Mouse (Mus musculus): Measurements from ENCODE around the gene Naa80. TPM values are rescaled to one million over a fixed set of nuclear protein-coding genes. Genes with fewer than 3 reads are reported as not detected.
A peak's percentile ranks its signal among the peaks of the same experiment; 100 is the strongest.

Naa80 gene
- polyA plus RNA-seq, 1 experiment from 2014 or later: 14.1 TPM

DNA sequence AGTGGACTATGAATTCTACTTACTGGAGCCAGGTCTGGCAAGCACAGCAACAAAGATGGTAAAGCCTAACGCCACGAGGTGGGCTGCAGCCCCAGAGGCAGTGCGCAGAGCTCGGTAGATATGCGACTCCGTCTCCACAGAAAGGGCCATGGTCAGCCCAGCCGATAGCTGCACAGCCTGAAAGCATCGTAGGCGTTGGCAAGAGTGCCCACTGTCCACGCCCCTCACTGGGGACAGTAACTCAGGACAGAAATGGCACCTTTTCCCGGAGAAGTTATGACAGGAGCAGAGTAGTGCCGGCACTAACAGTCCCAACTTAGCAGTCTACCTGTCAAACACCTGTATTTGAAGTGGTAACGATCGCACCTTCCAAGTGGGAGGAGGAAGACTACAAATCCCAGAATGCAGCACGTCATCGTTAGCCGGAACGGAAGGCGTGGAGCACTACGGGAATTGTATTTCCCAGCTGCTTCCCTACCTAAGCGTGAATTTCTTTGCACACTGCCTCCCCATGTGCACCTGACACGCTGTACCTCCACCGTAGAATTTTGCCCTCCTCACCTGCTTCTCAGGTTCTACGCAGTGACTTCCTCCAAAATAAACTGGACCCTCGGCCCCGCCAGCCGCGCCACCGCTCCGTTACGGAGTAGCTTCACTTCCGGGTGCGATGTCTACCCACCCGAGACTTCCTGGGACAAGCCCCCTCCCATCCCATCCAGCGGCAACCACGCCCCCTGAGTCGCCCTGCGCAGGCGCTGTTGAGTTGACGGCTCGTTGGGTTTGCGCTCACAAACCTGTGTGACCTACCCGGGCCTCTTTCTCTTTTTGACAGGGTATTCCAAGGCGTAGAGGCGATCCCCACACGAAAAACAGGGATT is 37.0 kb upstream of the Naa80 start, which contains the start of the genes Cyb561d2 and Nprl2:
Gene Cyb561d2 (minus strand): TSS at position 720 of the 878 bp plus-strand sequence.
Gene Nprl2 (plus strand): TSS at position 753 of the 878 bp plus-strand sequence.
- peak within 1 kb of the TSS; percentile 67 for H3K9ac ChIP-seq (ENCODE audit: low read depth, low read length)
- peaks cover 20% of the 10 kb centered on the region for H3K36me3 ChIP-seq (ENCODE audit: control insufficient read depth, insufficient read depth)
- ATAC-seq (ENCODE audit: low read depth): peak; percentile 86
- H3K27me3 ChIP-seq (ENCODE audit: control insufficient read depth, insufficient read depth, low read depth, low read length): no peaks in the 10 kb centered on the region
- peak within 1 kb of the TSS; percentile 77 for H3K4me3 ChIP-seq (ENCODE audit: low read depth, low read length)
- H3K27ac ChIP-seq (ENCODE audit: low read length): peak within 1 kb of the TSS; percentile 77
- H3K9me3 ChIP-seq (replicated peaks; ENCODE audit: control insufficient read depth, low read length): no peaks in the 10 kb centered on the region
- peaks cover 31% of the 10 kb centered on the region for H3K4me1 ChIP-seq (ENCODE audit: control insufficient read depth, low read depth, low read length)
- H3K4me2 ChIP-seq (ENCODE audit: low read depth, low read length): peak within 1 kb of the TSS; percentile 84
- under 1% methylated on average over 46 of the region's 46 CpGs for WGBS (ENCODE audit: insufficient replicate concordance)

- peak overlapping the region; percentile 84 for H3K4me2 ChIP-seq (ENCODE audit: low read depth, low read length)
- ATAC-seq (ENCODE audit: low read depth): peak; percentile 1; the same call in 1 of the 2 replicates
- H3K4me1 ChIP-seq (ENCODE audit: control insufficient read depth, low read depth, low read length): peaks cover 31% of the 10 kb centered on the region
- H3K4me3 ChIP-seq (ENCODE audit: low read depth, low read length): peak overlapping the region; percentile 77
- peak overlapping the region; percentile 67 for H3K9ac ChIP-seq (ENCODE audit: low read depth, low read length)
- peak overlapping the region; percentile 77 for H3K27ac ChIP-seq (ENCODE audit: low read length)
- H3K36me3 ChIP-seq (ENCODE audit: control insufficient read depth, insufficient read depth): peaks cover 20% of the 10 kb centered on the region
- no peaks in the 10 kb centered on the region for H3K9me3 ChIP-seq (replicated peaks; ENCODE audit: control insufficient read depth, low read length)
- no peaks in the 10 kb centered on the region for H3K27me3 ChIP-seq (ENCODE audit: control insufficient read depth, insufficient read depth, low read depth, low read length)
- WGBS (ENCODE audit: insufficient replicate concordance): 0% methylated on average over 11 of the region's 11 CpGs
Observed at GRCm38 (mm10) chr9:107542352-107542686, 36.4 kb upstream of the Naa80 start.

- ATAC-seq (ENCODE audit: low read depth): no peak
- H3K4me3 ChIP-seq (ENCODE audit: low read depth, low read length): peak overlapping the region; percentile 77
- no peaks in the 10 kb centered on the region for H3K27me3 ChIP-seq (ENCODE audit: control insufficient read depth, insufficient read depth, low read depth, low read length)
- H3K27ac ChIP-seq (ENCODE audit: low read length): no peak overlapping the region; the same call in 1 of the 2 replicates
- no peaks in the 10 kb centered on the region for H3K9me3 ChIP-seq (replicated peaks; ENCODE audit: control insufficient read depth, low read length)
- 40% methylated on average over 8 of the region's 8 CpGs for WGBS (ENCODE audit: insufficient replicate concordance)
- peaks cover 32% of the 10 kb centered on the region for H3K4me1 ChIP-seq (ENCODE audit: control insufficient read depth, low read depth, low read length)
- H3K9ac ChIP-seq (ENCODE audit: low read depth, low read length): peak overlapping the region; percentile 67; the same call in 1 of the 2 replicates
- H3K4me2 ChIP-seq (ENCODE audit: low read depth, low read length): peak overlapping the region; percentile 84
- H3K36me3 ChIP-seq (ENCODE audit: control insufficient read depth, insufficient read depth): peaks cover 20% of the 10 kb centered on the region
Observed at GRCm38 (mm10) chr9:107542721-107543120, 36.0 kb upstream of the Naa80 start.

GRCm38 (mm10) chr9:107543299-107543698 is 35.4 kb upstream of the Naa80 start:
- Histone ChIP-seq H3K4me1 (ENCODE audit: control insufficient read depth, low read depth, low read length) (peaks cover 32% of the 10 kb centered on the region), H3K27me3 (ENCODE audit: control insufficient read depth, insufficient read depth, low read depth, low read length) (no peaks in the 10 kb centered on the region), H3K9me3 (replicated peaks; ENCODE audit: control insufficient read depth, low read length) (no peaks in the 10 kb centered on the region), H3K9ac (ENCODE audit: low read depth, low read length) (no peak overlapping the region), H3K27ac (ENCODE audit: low read length) (no peak overlapping the region), H3K4me3 (ENCODE audit: low read depth, low read length) (no peak overlapping the region), H3K4me2 (ENCODE audit: low read depth, low read length) (no peak overlapping the region; the same call in 1 of the 2 replicates), H3K36me3 (ENCODE audit: control insufficient read depth, insufficient read depth) (peaks cover 14% of the 10 kb centered on the region)
- WGBS (ENCODE audit: insufficient replicate concordance): 79% methylated on average over 11 of the region's 11 CpGs
- ATAC-seq (ENCODE audit: low read depth): no peak

- H3K36me3 ChIP-seq (ENCODE audit: control insufficient read depth, insufficient read depth): peaks cover 7% of the 10 kb centered on the region
- 89% methylated on average over 17 of the region's 17 CpGs for WGBS (ENCODE audit: insufficient replicate concordance)
- peaks cover 32% of the 10 kb centered on the region for H3K4me1 ChIP-seq (ENCODE audit: control insufficient read depth, low read depth, low read length)
- H3K9me3 ChIP-seq (replicated peaks; ENCODE audit: control insufficient read depth, low read length): no peaks in the 10 kb centered on the region
- no peak overlapping the region for H3K9ac ChIP-seq (ENCODE audit: low read depth, low read length)
- no peak overlapping the region for H3K4me3 ChIP-seq (ENCODE audit: low read depth, low read length)
- ATAC-seq (ENCODE audit: low read depth): no peak
- H3K4me2 ChIP-seq (ENCODE audit: low read depth, low read length): no peak overlapping the region
- H3K27ac ChIP-seq (ENCODE audit: low read length): no peak overlapping the region
- 0 out of 2 replicates have a peak, but pooled peaks cover under 1% of the 10 kb centered on the region for H3K27me3 ChIP-seq (ENCODE audit: control insufficient read depth, insufficient read depth, low read depth, low read length)
Observed at GRCm38 (mm10) chr9:107544196-107544700, 34.4 kb upstream of the Naa80 start.

DNA sequence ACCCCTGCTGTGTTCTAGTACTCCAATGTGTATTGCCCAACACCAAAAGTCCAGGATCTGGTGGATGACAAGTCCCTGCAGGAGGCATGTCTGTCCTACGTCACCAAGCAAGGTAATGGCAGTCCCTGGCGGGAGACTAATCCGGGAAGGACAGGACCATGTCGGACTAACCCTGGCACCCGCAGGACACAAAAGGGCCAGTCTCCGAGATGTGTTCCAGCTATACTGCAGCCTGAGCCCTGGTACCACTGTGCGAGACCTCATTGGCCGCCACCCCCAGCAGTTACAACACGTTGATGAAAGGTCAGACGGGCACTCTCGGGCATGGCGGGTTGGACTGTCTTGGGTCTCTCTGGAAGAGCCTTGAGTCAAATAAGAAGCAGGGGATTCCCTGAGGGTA is 34.0 kb upstream of the Naa80 start:
- H3K27me3 ChIP-seq (ENCODE audit: control insufficient read depth, insufficient read depth, low read depth, low read length): 0 out of 2 replicates have a peak, but pooled peaks cover 4% of the 10 kb centered on the region
- H3K27ac ChIP-seq (ENCODE audit: low read length): no peak overlapping the region
- H3K4me3 ChIP-seq (ENCODE audit: low read depth, low read length): no peak overlapping the region
- no peak overlapping the region for H3K4me2 ChIP-seq (ENCODE audit: low read depth, low read length)
- ATAC-seq (ENCODE audit: low read depth): no peak
- 86% methylated on average over 12 of the region's 12 CpGs for WGBS (ENCODE audit: insufficient replicate concordance)
- H3K36me3 ChIP-seq (ENCODE audit: control insufficient read depth, insufficient read depth): peaks cover 3% of the 10 kb centered on the region; the same call in 1 of the 2 replicates
- no peaks in the 10 kb centered on the region for H3K9me3 ChIP-seq (replicated peaks; ENCODE audit: control insufficient read depth, low read length)
- no peak overlapping the region for H3K9ac ChIP-seq (ENCODE audit: low read depth, low read length)
- peaks cover 32% of the 10 kb centered on the region for H3K4me1 ChIP-seq (ENCODE audit: control insufficient read depth, low read depth, low read length)

- Histone ChIP-seq H3K4me3 (ENCODE audit: low read depth, low read length) (no peak overlapping the region), H3K27me3 (ENCODE audit: control insufficient read depth, insufficient read depth, low read depth, low read length) (0 out of 2 replicates have a peak, but pooled peaks cover 7% of the 10 kb centered on the region), H3K9me3 (replicated peaks; ENCODE audit: control insufficient read depth, low read length) (no peaks in the 10 kb centered on the region), H3K4me1 (ENCODE audit: control insufficient read depth, low read depth, low read length) (peaks cover 32% of the 10 kb centered on the region), H3K36me3 (ENCODE audit: control insufficient read depth, insufficient read depth) (no peaks in the 10 kb centered on the region; the same call in 1 of the 2 replicates), H3K27ac (ENCODE audit: low read length) (no peak overlapping the region), H3K4me2 (ENCODE audit: low read depth, low read length) (no peak overlapping the region), H3K9ac (ENCODE audit: low read depth, low read length) (no peak overlapping the region)
- ATAC-seq (ENCODE audit: low read depth): no peak
- WGBS (ENCODE audit: insufficient replicate concordance): 81% methylated on average over 10 of the region's 10 CpGs
Observed at GRCm38 (mm10) chr9:107545199-107545598, 33.5 kb upstream of the Naa80 start.

DNA sequence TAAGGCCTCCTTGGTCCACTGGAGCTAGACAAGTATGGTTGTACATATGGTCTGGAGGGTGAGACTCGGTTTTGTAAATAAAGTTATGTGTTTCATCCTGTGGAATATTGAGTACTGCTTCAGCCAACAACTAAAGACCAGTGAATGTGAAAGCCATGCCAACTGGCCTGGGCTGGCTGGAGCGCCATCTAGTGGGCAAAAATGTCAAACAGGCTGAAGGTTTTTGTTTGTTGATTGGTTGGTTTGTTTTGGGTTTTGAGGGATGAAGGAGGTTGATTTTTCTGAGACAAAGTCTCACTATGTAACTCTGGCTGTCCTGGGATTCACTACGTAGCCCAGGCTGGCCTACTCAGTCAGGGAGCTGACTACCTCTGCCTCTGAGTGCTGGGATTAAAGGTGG is 33.1 kb upstream of the Naa80 start:
- Histone ChIP-seq H3K9ac (ENCODE audit: low read depth, low read length) (no peak overlapping the region), H3K4me2 (ENCODE audit: low read depth, low read length) (no peak overlapping the region), H3K27me3 (ENCODE audit: control insufficient read depth, insufficient read depth, low read depth, low read length) (peaks cover 10% of the 10 kb centered on the region; the same call in 1 of the 2 replicates), H3K4me1 (ENCODE audit: control insufficient read depth, low read depth, low read length) (peaks cover 32% of the 10 kb centered on the region), H3K4me3 (ENCODE audit: low read depth, low read length) (no peak overlapping the region), H3K27ac (ENCODE audit: low read length) (no peak overlapping the region), H3K36me3 (ENCODE audit: control insufficient read depth, insufficient read depth) (no peaks in the 10 kb centered on the region; the same call in 1 of the 2 replicates), H3K9me3 (replicated peaks; ENCODE audit: control insufficient read depth, low read length) (no peaks in the 10 kb centered on the region)
- ATAC-seq (ENCODE audit: low read depth): no peak
- WGBS (ENCODE audit: insufficient replicate concordance): 7% methylated on average over 3 of the region's 3 CpGs

Data from liver, embryonic 16.5 days (tissue).